Mouse (Mus musculus) limb, embryonic 14.5 days (tissue): ENCODE measurements around the gene Ttc28. TPM values are rescaled to one million over a fixed set of nuclear protein-coding genes. Genes with fewer than 3 reads are reported as not detected.
A peak's percentile ranks its signal among the peaks of the same experiment; 100 is the strongest.

ENCODE experiments used
- ATAC-seq: fragments of 200-750 bp; cut with Nextera tagmentation; 2 replicates; pipeline ENCODE4 v1.8.0; 2017; ENCODE audit warnings: low read depth, moderate number of reproducible peaks, moderate TSS enrichment; ENCODE audit not compliant: low FRiP score
- DNase-seq: peaks from one replicate; pipeline ENCODE4 v3.0.0-alpha.2; 2015; ENCODE audit warnings: low spot score
- H3K27ac ChIP-seq: fragments of 300-500 bp; sonication (generic); replicated peaks from 2 replicates; pipeline ENCODE4 v1.5.1; 2014; ENCODE audit warnings: low read depth, mild to moderate bottlenecking, low read length, moderate library complexity, mixed read lengths
- H3K27me3 ChIP-seq: fragments of 300-500 bp; sonication (generic); 2 replicates; pipeline ENCODE4 v1.6.1; 2014; ENCODE audit warnings: low read length, mixed read lengths; ENCODE audit not compliant: control insufficient read depth, insufficient read depth
- H3K36me3 ChIP-seq: fragments of 300-500 bp; sonication (generic); 2 replicates; pipeline ENCODE4 v1.6.1; 2014; ENCODE audit warnings: mild to moderate bottlenecking, low read length, moderate library complexity, mixed read lengths; ENCODE audit not compliant: control insufficient read depth, insufficient read depth
- H3K4me1 ChIP-seq: fragments of 300-500 bp; sonication (generic); 2 replicates; pipeline ENCODE4 v1.6.1; 2014; ENCODE audit warnings: antibody characterized with exemption, low read length, mixed read lengths; ENCODE audit not compliant: control insufficient read depth, insufficient read depth
- H3K4me2 ChIP-seq: fragments of 300-500 bp; sonication (generic); replicated peaks from 2 replicates; pipeline ENCODE4 v1.6.1; 2014; ENCODE audit warnings: low read depth, mild to moderate bottlenecking, low read length, moderate library complexity; ENCODE audit not compliant: severe bottlenecking
- H3K4me3 ChIP-seq: fragments of 300-500 bp; sonication (generic); replicated peaks from 2 replicates; pipeline ENCODE4 v1.5.1; 2014; ENCODE audit warnings: low read length
- H3K9ac ChIP-seq: fragments of 300-500 bp; sonication (generic); 2 replicates; pipeline ENCODE4 v1.6.1; 2014; ENCODE audit warnings: mild to moderate bottlenecking, low read depth, low read length, moderate library complexity; ENCODE audit not compliant: severe bottlenecking
- H3K9me3 ChIP-seq: fragments of 300-500 bp; sonication (generic); 2 replicates; pipeline ENCODE4 v1.6.1; 2016; ENCODE audit warnings: low read length; ENCODE audit not compliant: control insufficient read depth
- POLR2A ChIP-seq: fragments of 200-500 bp; IDR thresholded peaks from 2 replicates; pipeline ENCODE4 v1.8.0; 2012; ENCODE audit warnings: inconsistent platforms, mild to moderate bottlenecking, moderate library complexity, borderline replicate concordance; ENCODE audit not compliant: insufficient read depth, insufficient read length; ENCODE audit errors: extremely low read depth
- WGBS: fragments of 180-500 bp; shearing (Covaris S2); extraction: QIAGEN DNeasy Blood & Tissue Kit; methylation state at CpG from one replicate; pipeline ENCODE4 v1.1.7; 2014; 5-methylcytosine and 5-hydroxymethylcytosine counted together
- polyA plus RNA-seq, 2 experiments: library from polyadenylated mRNA; depleted of rRNA in 1 of 2; stranded (reverse) in 1 of 2; unstranded in 1 of 2; fragments of >200 nt; fragmentation: Nextera tagmentation in 1 of 2; extraction: Ambion mirVana in 1 of 2; gene quantifications; 2 replicates each; pipeline versions ENCODE4 v1.2.1 to v1.2.3; 2012 to 2014

Ttc28 gene
- polyA plus RNA-seq, 2 experiments, result 16.3 to 19.9 TPM

GRCm38 (mm10) chr5:111070361-111070760, 190.8 kb downstream of the Ttc28 start:
- H3K4me2 ChIP-seq, result no peak overlapping the region
- ATAC-seq, result no peak
- no peaks in the 10 kb centered on the region for H3K27me3 ChIP-seq
- no peak overlapping the region for H3K4me3 ChIP-seq
- no peak overlapping the region for H3K9ac ChIP-seq
- WGBS, result 73% methylated on average over 6 of the region's 6 CpGs
- no peak overlapping the region for H3K27ac ChIP-seq
- H3K36me3 ChIP-seq, result no peaks in the 10 kb centered on the region
- no peaks in the 10 kb centered on the region for H3K9me3 ChIP-seq
- peaks cover 21% of the 10 kb centered on the region for H3K4me1 ChIP-seq
- no peak for TF ChIP-seq POLR2A
- DNase-seq, result no peak

DNA sequence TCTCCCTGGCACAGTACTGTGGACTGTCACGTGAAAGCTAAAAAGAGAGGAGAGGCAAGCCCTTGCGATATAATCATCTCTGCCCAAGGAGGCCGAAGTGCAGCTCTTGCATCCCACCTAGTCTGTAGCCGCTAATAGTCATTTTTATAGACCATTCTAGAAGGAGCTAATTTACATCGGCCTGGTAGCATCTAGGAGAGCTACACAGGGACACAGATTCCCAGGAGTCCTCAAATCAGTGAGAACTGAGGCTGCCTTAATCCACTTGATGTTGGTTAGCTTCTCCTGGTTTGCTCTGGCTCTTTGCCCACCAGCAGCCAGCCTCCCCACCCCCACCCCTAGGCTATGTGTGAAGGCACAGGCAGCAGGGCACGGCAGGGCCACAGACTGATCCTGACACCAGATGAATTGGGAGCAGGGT, 193.7 kb downstream of the Ttc28 start:
- DNase-seq, result no peak
- peaks cover 11% of the 10 kb centered on the region for H3K4me1 ChIP-seq

GRCm38 (mm10) chr5:111074050-111074449, 194.4 kb downstream of the Ttc28 start:
- Histone ChIP-seq H3K4me2 (no peak overlapping the region), H3K27ac (no peak overlapping the region), H3K9ac (no peak overlapping the region), H3K36me3 (no peaks in the 10 kb centered on the region), H3K4me1 (peaks cover 11% of the 10 kb centered on the region), H3K27me3 (no peaks in the 10 kb centered on the region), H3K9me3 (no peaks in the 10 kb centered on the region), H3K4me3 (no peak overlapping the region)
- no peak for ATAC-seq
- 52% methylated on average over 7 of the region's 7 CpGs for WGBS
- no peak for TF ChIP-seq POLR2A
- no peak for DNase-seq

More for the DNA sequence above, 193.7 kb downstream of the Ttc28 start:
- no peaks in the 10 kb centered on the region for H3K9me3 ChIP-seq
- H3K9ac ChIP-seq, result no peak overlapping the region
- 40% methylated on average over 6 of the region's 6 CpGs for WGBS
- no peak for ATAC-seq
- no peaks in the 10 kb centered on the region for H3K36me3 ChIP-seq
- no peak overlapping the region for H3K27ac ChIP-seq
- H3K4me2 ChIP-seq, result no peak overlapping the region
- TF ChIP-seq POLR2A, result no peak
- H3K27me3 ChIP-seq, result no peaks in the 10 kb centered on the region
- no peak overlapping the region for H3K4me3 ChIP-seq

- 68% methylated on average over 5 of the region's 5 CpGs for WGBS
- peaks cover 11% of the 10 kb centered on the region for H3K4me1 ChIP-seq
Measured at GRCm38 (mm10) chr5:111075841-111076240, 196.2 kb downstream of the Ttc28 start.

GRCm38 (mm10) chr5:111077261-111077660, 197.7 kb downstream of the Ttc28 start:
- DNase-seq, result no peak

More at GRCm38 (mm10) chr5:111075841-111076240, 196.2 kb downstream of the Ttc28 start:
- Histone ChIP-seq H3K36me3 (no peaks in the 10 kb centered on the region), H3K4me3 (no peak overlapping the region), H3K27ac (no peak overlapping the region), H3K27me3 (no peaks in the 10 kb centered on the region), H3K9ac (no peak overlapping the region), H3K9me3 (no peaks in the 10 kb centered on the region), H3K4me2 (no peak overlapping the region)
- no peak for TF ChIP-seq POLR2A
- ATAC-seq, result no peak
- no peak for DNase-seq

GRCm38 (mm10) chr5:111080601-111081000, 201.0 kb downstream of the Ttc28 start:
- no peak for ATAC-seq

More at GRCm38 (mm10) chr5:111077261-111077660, 197.7 kb downstream of the Ttc28 start:
- no peaks in the 10 kb centered on the region for H3K9me3 ChIP-seq
- 62% methylated on average over 9 of the region's 9 CpGs for WGBS
- H3K27me3 ChIP-seq, result no peaks in the 10 kb centered on the region
- no peak overlapping the region for H3K9ac ChIP-seq
- no peak overlapping the region for H3K4me2 ChIP-seq
- no peaks in the 10 kb centered on the region for H3K36me3 ChIP-seq
- H3K4me3 ChIP-seq, result no peak overlapping the region
- H3K4me1 ChIP-seq, result peaks cover 11% of the 10 kb centered on the region
- no peak for TF ChIP-seq POLR2A
- no peak overlapping the region for H3K27ac ChIP-seq
- peak; percentile 62; the same call in 1 of the 2 replicates for ATAC-seq

More at GRCm38 (mm10) chr5:111080601-111081000, 201.0 kb downstream of the Ttc28 start:
- Histone ChIP-seq H3K9me3 (no peaks in the 10 kb centered on the region), H3K27ac (no peak overlapping the region), H3K4me3 (no peak overlapping the region), H3K4me1 (no peaks in the 10 kb centered on the region), H3K36me3 (no peaks in the 10 kb centered on the region), H3K27me3 (no peaks in the 10 kb centered on the region), H3K4me2 (no peak overlapping the region), H3K9ac (no peak overlapping the region)
- no peak for DNase-seq
- 85% methylated on average over 5 of the region's 5 CpGs for WGBS
- no peak for TF ChIP-seq POLR2A
